Mouse (Mus musculus): Measurements from ENCODE around the gene Pank3. TPM values are rescaled to one million over a fixed set of nuclear protein-coding genes. Genes with fewer than 3 reads are reported as not detected.
A peak's percentile ranks its signal among the peaks of the same experiment; 100 is the strongest.
"Not testable (repeated sequence)": the region's sequence is repeated elsewhere in the genome, so short reads cannot be mapped to it uniquely, and the experiment has no call there.

Pank3 gene
- total RNA-seq, 2 experiments from 2014 or later: 64.9 to 70.1 TPM

DNA sequence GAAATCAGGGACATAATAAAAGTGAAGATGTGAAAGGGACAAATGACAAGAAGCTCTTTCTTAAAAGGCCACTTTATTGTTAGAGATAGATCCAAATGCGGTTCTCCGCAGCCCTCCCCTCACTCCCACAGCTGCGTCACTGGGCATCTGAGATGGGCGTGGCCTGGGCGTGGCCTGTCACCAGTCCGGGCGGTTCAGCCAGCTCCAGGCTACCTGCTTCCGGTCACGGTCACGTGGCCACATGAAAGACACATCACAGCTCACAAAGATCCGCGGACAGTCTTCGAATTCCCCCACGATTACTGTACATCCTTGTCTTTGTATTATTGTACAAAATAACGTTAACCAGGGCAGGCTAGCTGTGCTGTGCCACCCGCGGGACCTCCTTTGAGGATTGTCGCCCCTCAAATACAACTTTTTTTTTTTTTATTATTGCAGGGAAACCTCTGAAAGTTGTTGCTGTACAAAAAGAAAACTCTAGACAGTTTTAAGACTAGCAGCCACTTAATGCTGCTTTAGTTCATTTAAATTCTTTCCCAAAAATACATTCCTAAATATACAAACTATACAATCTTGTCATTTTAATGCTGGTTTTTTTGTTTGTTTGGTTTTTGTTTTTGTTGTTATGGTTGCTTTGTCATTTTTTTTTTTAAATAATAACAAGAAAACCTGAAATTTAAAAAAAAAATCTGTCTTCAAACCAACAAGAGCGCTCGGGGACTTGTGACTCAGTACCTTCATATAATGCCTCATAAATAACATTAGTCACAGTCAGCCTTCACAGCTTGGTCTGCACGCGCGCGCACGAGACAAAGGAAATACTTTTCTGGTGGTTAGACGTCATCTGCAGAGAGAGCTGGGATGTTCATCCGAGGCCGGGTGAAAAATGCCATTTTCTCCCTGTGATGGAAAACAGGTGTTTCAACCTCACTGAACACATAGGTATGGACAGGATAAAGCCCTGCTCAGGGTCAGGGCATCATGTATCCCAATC lies 69.4 kb downstream of the Pank3 start:
- DNase-seq: peak; percentile 89
- intact Hi-C loops (cut with DNase I): no loop called here

GRCm38 (mm10) chr11:35840282-35840681 lies 71.0 kb downstream of the Pank3 start:
- intact Hi-C loops (cut with DNase I): no loop called here
- DNase-seq: no peak

GRCm38 (mm10) chr11:35840806-35841205 lies 71.5 kb downstream of the Pank3 start:
- intact Hi-C loops (cut with DNase I): not testable (repeated sequence)

More at GRCm38 (mm10) chr11:35840806-35841205, 71.5 kb downstream of the Pank3 start:
- DNase-seq: not testable (repeated sequence)

Small RNAs within 50 kb of the gene (microRNA-seq; reads per million reads assigned to microRNA genes)
- gene Mir103-1: 7.2 reads per million, percentile 18 among the genes with 10 or more reads in this experiment

Other genes with a start within 250 kb of the Pank3 start
- gene Fbll1, start 29.4 kb downstream of the Pank3 start, total RNA-seq (2021): 10 to 100 TPM; 51.9 to 53.1 TPM
- gene Rars, start 65.0 kb downstream of the Pank3 start, total RNA-seq (2021): 10 to 100 TPM; 54.7 to 57.0 TPM
- gene Wwc1, start 211.0 kb downstream of the Pank3 start, total RNA-seq (2021): 100 to 1,000 TPM; 106 to 129 TPM